Mouse (Mus musculus) erythroid progenitor cell, adult 5-6 weeks (primary cell): ENCODE measurements around the gene Plekhs1. TPM values are rescaled to one million over a fixed set of nuclear protein-coding genes. Genes with fewer than 3 reads are reported as not detected.
"Not testable (repeated sequence)": the region's sequence is repeated elsewhere in the genome, so short reads cannot be mapped to it uniquely, and the experiment has no call there.

ENCODE experiments used
- ATAC-seq: replicated peaks from 2 replicates; pipeline ENCODE4 v1.8.0; 2016; ENCODE audit warnings: moderate number of reproducible peaks, mild to moderate bottlenecking, moderate TSS enrichment, inconsistent platforms; ENCODE audit not compliant: poor library complexity, low FRiP score, severe bottlenecking
- total RNA-seq, 2 experiments: library from RNA; stranded (forward) in 1 of 2; stranded (reverse) in 1 of 2; fragments of 150-400 nt in 1 of 2; fragments of 186-747, 209-891 nt in 1 of 2; gene quantifications; 2 replicates each; pipeline versions ENCODE4 v1.2.3 to v1.2.4; 2015 to 2017; ENCODE audit warnings: low replicate concordance in 2 of 2

Gene Plekhs1
- total RNA-seq, 2 experiments from 2014 or later, result not detected

DNA sequence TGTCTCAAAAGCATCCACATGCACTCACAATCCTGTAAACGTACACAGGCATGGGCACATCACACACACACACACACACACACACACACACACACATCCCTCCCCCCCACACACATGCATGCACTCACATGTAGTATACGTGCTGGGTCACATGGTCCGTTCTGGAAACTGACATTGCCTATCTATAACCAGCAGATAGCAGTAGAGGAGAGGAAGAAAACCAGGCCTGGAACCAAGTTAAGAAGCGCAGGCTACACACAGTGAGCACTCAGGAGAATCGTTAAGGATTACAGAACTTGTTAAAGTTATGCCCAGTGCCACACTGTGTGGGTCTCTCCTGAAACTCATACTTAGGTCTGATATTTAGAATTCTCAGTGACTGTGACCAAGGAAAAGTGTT lies 41.6 kb downstream of the Plekhs1 start:
- not testable (repeated sequence) for ATAC-seq

- not testable (repeated sequence) for ATAC-seq
Measured at GRCm38 (mm10) chr19:56503525-56503924, 42.1 kb downstream of the Plekhs1 start.

DNA sequence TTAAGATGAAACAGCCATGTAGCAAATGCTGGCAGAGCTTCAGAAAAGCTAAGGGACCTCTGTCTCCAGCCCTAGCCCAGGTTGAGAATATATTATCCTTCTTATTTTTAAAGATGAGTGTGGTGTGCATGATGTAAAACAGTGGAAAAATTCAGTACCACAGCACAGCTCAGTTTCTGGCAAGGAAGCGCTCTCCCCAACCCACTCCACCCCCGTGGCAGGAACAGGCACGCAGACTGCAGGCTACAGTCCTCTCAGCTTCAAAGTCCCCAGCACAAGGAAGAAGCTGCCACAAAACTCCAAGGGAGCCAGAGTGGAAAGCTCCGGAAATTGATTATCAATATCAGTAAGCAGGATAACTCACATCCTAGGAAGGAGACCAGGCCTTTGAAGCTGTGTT lies 49.8 kb downstream of the Plekhs1 start:
- not testable (repeated sequence) for ATAC-seq

GRCm38 (mm10) chr19:56513527-56513926 lies 52.1 kb downstream of the Plekhs1 start:
- ATAC-seq, result 0 out of 2 replicates have a peak, but pooled peaks have one; percentile 52

DNA sequence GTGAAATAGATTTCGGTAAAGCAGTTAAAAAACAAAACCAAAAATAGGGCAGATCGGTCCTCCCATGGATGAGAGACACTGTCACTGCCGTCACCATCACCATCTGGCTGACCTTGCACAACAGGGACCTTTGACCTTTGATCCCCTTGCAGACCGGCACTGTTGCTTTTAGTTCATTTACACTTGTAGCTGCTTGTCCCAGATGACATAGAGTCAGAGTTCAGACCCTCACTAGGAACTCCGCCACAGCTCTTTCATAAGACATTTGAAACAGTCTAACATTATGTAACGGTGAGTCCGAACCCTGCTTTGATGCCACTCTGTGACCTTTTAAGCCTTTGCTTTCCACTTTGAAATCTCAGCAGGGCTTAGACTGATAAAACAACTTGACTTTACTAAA lies 58.0 kb downstream of the Plekhs1 start:
- not testable (repeated sequence) for ATAC-seq

DNA sequence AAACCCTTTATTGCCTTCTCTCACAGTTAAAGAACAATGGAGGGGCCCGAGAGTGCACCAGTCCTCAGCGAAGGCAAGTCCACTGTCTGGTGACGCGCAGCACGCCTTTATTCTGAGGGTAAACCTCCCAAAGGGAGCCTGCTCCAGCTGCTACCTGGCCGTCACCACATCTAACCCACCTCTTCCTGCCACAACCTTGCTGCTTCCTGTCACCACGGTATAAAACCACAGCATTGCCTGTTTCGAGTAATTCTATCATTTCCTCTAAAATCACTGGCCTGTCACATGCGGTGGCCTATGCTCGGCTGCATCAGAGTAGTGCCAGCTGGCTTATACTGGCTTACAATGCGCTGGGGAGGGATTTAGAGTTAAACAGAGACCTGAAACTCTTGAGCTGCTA lies 69.1 kb downstream of the Plekhs1 start:
- ATAC-seq, result not testable (repeated sequence)

DNA sequence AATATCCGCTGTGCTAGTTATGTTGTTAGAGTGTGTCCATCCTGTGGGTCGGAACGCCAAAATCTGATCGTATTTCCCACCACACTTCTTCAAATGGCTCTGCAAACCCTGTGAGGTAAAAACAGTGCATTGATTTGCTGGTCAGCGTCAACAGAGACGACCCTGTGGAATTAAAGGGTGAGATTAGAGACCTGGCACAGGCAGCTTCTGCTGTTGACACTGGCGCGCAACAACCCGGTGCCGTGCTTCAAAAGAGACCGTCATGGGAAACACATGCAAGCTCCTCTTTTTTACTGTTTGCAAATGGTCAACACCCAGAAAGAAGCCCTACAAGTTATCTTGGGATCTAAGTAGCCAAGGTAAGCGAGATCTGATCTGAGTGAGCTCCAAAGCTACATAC lies 69.8 kb downstream of the Plekhs1 start:
- no peak for ATAC-seq

GRCm38 (mm10) chr19:56533291-56534071 lies 72.0 kb downstream of the Plekhs1 start:
- no peak for ATAC-seq

- ATAC-seq, result no peak
Measured at GRCm38 (mm10) chr19:56534337-56534736, 72.9 kb downstream of the Plekhs1 start.

DNA sequence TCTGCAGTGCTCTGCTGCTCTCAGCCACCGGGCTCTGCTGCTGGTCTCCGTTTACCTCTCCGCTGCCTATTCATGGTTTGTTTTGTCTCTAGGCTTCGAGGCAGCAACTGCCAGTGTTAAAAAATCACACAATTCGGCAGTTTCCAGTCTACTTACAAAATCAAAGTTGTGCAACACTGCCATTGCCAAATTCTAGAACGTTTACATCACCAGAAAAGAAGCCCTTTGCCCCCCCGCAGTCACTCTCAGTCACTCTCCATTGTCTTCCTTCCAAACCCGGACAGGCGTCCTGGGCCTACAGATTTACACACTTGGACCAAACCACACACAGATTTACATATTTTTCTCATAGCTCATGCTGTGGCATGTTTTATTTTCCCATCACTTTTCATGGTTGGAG lies 73.6 kb downstream of the Plekhs1 start:
- no peak for ATAC-seq

- no peak for ATAC-seq
Measured at GRCm38 (mm10) chr19:56535765-56536164, 74.3 kb downstream of the Plekhs1 start.

Other genes starting within 250 kb of the Plekhs1 start
- not detected in 2 replicates for gene Habp2, start 174.5 kb upstream of the Plekhs1 start, total RNA-seq (2015; ENCODE audit: low replicate concordance)
- not detected in 2 replicates for gene Habp2, start 174.5 kb upstream of the Plekhs1 start, total RNA-seq (2017; ENCODE audit: low replicate concordance)
- not detected in 2 replicates for gene Nrap, start 71.6 kb upstream of the Plekhs1 start, total RNA-seq (2015; ENCODE audit: low replicate concordance)
- gene Nrap, start 71.6 kb upstream of the Plekhs1 start, total RNA-seq (2017; ENCODE audit: low replicate concordance), result not detected in 2 replicates
- gene Casp7, start 64.5 kb upstream of the Plekhs1 start, total RNA-seq (2015; ENCODE audit: low replicate concordance), result 25.6 and 37.7 TPM in 2 replicates
- gene Casp7, start 64.5 kb upstream of the Plekhs1 start, total RNA-seq (2017; ENCODE audit: low replicate concordance), result 14.0 and 35.9 TPM in 2 replicates
- gene Dclre1a, start 86.6 kb downstream of the Plekhs1 start, total RNA-seq (2015; ENCODE audit: low replicate concordance), result 32.7 and 71.7 TPM in 2 replicates
- gene Dclre1a, start 86.6 kb downstream of the Plekhs1 start, total RNA-seq (2017; ENCODE audit: low replicate concordance), result 20.9 and 50.8 TPM in 2 replicates
- 12.2 and 14.1 TPM in 2 replicates for gene Nhlrc2, start 86.6 kb downstream of the Plekhs1 start, total RNA-seq (2015; ENCODE audit: low replicate concordance)
- 17.7 and 26.8 TPM in 2 replicates for gene Nhlrc2, start 86.6 kb downstream of the Plekhs1 start, total RNA-seq (2017; ENCODE audit: low replicate concordance)